Mouse (Mus musculus) intestine, postnatal 0 days (tissue): Measurements from ENCODE around the gene Mydgf. TPM values are rescaled to one million over a fixed set of nuclear protein-coding genes. Genes with fewer than 3 reads are reported as not detected.

Experiments
- ATAC-seq: fragments of 200-750 bp; cut with Nextera tagmentation; 2 replicates; pipeline ENCODE4 v1.8.0; 2017; ENCODE audit warnings: mild to moderate bottlenecking, moderate TSS enrichment, moderate library complexity
- H3K27ac ChIP-seq: fragments of 300-500 bp; sonication (generic); 2 replicates; pipeline ENCODE4 v1.5.1; 2014; ENCODE audit warnings: mild to moderate bottlenecking, low read depth, low read length, moderate library complexity
- H3K27me3 ChIP-seq: fragments of 300-500 bp; sonication (generic); replicated peaks from 2 replicates; pipeline ENCODE4 v1.6.1; 2014; ENCODE audit warnings: low read length, mixed read lengths; ENCODE audit not compliant: control insufficient read depth, insufficient read depth
- H3K36me3 ChIP-seq: fragments of 300-500 bp; sonication (generic); 2 replicates; pipeline ENCODE4 v1.6.1; 2014; ENCODE audit warnings: mild to moderate bottlenecking, moderate library complexity; ENCODE audit not compliant: control insufficient read depth, insufficient read depth
- H3K4me1 ChIP-seq: fragments of 300-500 bp; sonication (generic); replicated peaks from 2 replicates; pipeline ENCODE4 v1.6.1; 2014; ENCODE audit warnings: antibody characterized with exemption, low read length, mixed read lengths; ENCODE audit not compliant: control insufficient read depth, insufficient read depth
- H3K4me2 ChIP-seq: fragments of 300-500 bp; sonication (generic); replicated peaks from 2 replicates; pipeline ENCODE4 v1.6.1; 2014; ENCODE audit warnings: low read depth, mild to moderate bottlenecking, moderate library complexity
- H3K4me3 ChIP-seq: fragments of 300-500 bp; sonication (generic); 2 replicates; pipeline ENCODE4 v1.5.1; 2014; ENCODE audit warnings: low read depth, low read length
- H3K9ac ChIP-seq: fragments of 300-500 bp; sonication (generic); 2 replicates; pipeline ENCODE4 v1.6.1; 2014; ENCODE audit warnings: mild to moderate bottlenecking, low read depth, low read length
- H3K9me3 ChIP-seq: fragments of 300-500 bp; sonication (generic); 2 replicates; pipeline ENCODE4 v1.6.1; 2016; ENCODE audit warnings: mixed run types; ENCODE audit not compliant: control insufficient read depth
- CTCF ChIP-seq: sonication (generic); IDR thresholded peaks from 2 replicates; pipeline ENCODE4 v1.5.1; 2016; ENCODE audit warnings: low read depth, mild to moderate bottlenecking, control low read depth, antibody characterized with exemption, moderate library complexity
- WGBS: fragments of 180-500 bp; shearing (Covaris S2); extraction: QIAGEN DNeasy Blood & Tissue Kit; methylation state at CpG from one replicate; pipeline ENCODE4 v1.1.7; 2014; 5-methylcytosine and 5-hydroxymethylcytosine counted together
- polyA plus RNA-seq: library from polyadenylated mRNA; unstranded; fragments of >200 nt; fragmentation: Nextera tagmentation; extraction: Ambion mirVana; gene quantifications from 2 replicates; pipeline ENCODE4 v1.2.1, GENCODE M21; 2015

The Mydgf gene
- polyA plus RNA-seq, 1 experiment from 2014 or later = 90.5 TPM

GRCm38 (mm10) chr17:56208821-56209220 lies 25.1 kb upstream of the Mydgf start:
- no peaks in the 10 kb centered on the region for H3K27me3 ChIP-seq
- H3K4me1 ChIP-seq = no peaks in the 10 kb centered on the region
- no peaks in the 10 kb centered on the region for H3K9me3 ChIP-seq
- no peak for ATAC-seq
- no peak overlapping the region for H3K4me3 ChIP-seq
- peaks cover 77% of the 10 kb centered on the region for H3K36me3 ChIP-seq
- TF ChIP-seq CTCF = no peak
- no peak overlapping the region for H3K27ac ChIP-seq
- WGBS = 93% methylated on average over 3 of the region's 3 CpGs
- H3K4me2 ChIP-seq = no peak overlapping the region
- H3K9ac ChIP-seq = no peak overlapping the region

- Histone ChIP-seq H3K27ac (no peak overlapping the region), H3K36me3 (peaks cover 85% of the 10 kb centered on the region), H3K4me3 (no peak overlapping the region), H3K4me2 (no peak overlapping the region), H3K9me3 (no peaks in the 10 kb centered on the region), H3K27me3 (no peaks in the 10 kb centered on the region), H3K4me1 (no peaks in the 10 kb centered on the region), H3K9ac (no peak overlapping the region)
- TF ChIP-seq CTCF = no peak
- ATAC-seq = no peak
- WGBS = 91% methylated on average over 9 of the region's 9 CpGs
These were observed 24.3 kb upstream of the Mydgf start for GRCm38 (mm10) chr17:56207963-56208530.

- no peaks in the 10 kb centered on the region for H3K9me3 ChIP-seq
- H3K36me3 ChIP-seq = peaks cover 88% of the 10 kb centered on the region
- H3K4me3 ChIP-seq = no peak overlapping the region
- no peak overlapping the region for H3K4me2 ChIP-seq
- WGBS = 67% methylated on average over 6 of the region's 6 CpGs
- no peaks in the 10 kb centered on the region for H3K4me1 ChIP-seq
- no peaks in the 10 kb centered on the region for H3K27me3 ChIP-seq
- H3K9ac ChIP-seq = no peak overlapping the region
- TF ChIP-seq CTCF = no peak
- no peak for ATAC-seq
- H3K27ac ChIP-seq = peak overlapping the region; percentile 41; the same call in 1 of the 2 replicates
These were observed 23.4 kb upstream of the Mydgf start for GRCm38 (mm10) chr17:56206986-56207674.

GRCm38 (mm10) chr17:56206276-56206884 lies 22.7 kb upstream of the Mydgf start:
- Histone ChIP-seq H3K9me3 (no peaks in the 10 kb centered on the region), H3K4me2 (no peak overlapping the region), H3K4me1 (no peaks in the 10 kb centered on the region), H3K9ac (no peak overlapping the region), H3K27me3 (no peaks in the 10 kb centered on the region), H3K36me3 (peaks cover 85% of the 10 kb centered on the region), H3K4me3 (no peak overlapping the region), H3K27ac (no peak overlapping the region)
- ATAC-seq = peak; percentile 92
- 49% methylated on average over 10 of the region's 10 CpGs for WGBS
- TF ChIP-seq CTCF = no peak

GRCm38 (mm10) chr17:56203729-56204128 lies 20.0 kb upstream of the Mydgf start:
- Histone ChIP-seq H3K9me3 (no peaks in the 10 kb centered on the region), H3K9ac (no peak overlapping the region), H3K36me3 (peaks cover 76% of the 10 kb centered on the region), H3K4me3 (no peak overlapping the region), H3K4me2 (no peak overlapping the region), H3K4me1 (no peaks in the 10 kb centered on the region), H3K27me3 (no peaks in the 10 kb centered on the region), H3K27ac (no peak overlapping the region)
- TF ChIP-seq CTCF = peak; percentile 54
- WGBS = 72% methylated on average over 3 of the region's 3 CpGs
- ATAC-seq = no peak

GRCm38 (mm10) chr17:56202476-56202875 lies 18.8 kb upstream of the Mydgf start:
- Histone ChIP-seq H3K27me3 (no peaks in the 10 kb centered on the region), H3K9ac (no peak overlapping the region), H3K9me3 (no peaks in the 10 kb centered on the region), H3K4me1 (no peaks in the 10 kb centered on the region), H3K4me2 (no peak overlapping the region), H3K36me3 (peaks cover 80% of the 10 kb centered on the region), H3K4me3 (no peak overlapping the region), H3K27ac (no peak overlapping the region)
- WGBS = 92% methylated on average over 8 of the region's 8 CpGs
- TF ChIP-seq CTCF = no peak
- no peak for ATAC-seq
